ENCODE assay signal across 8 mouse cellular contexts in genomic region chr5:134325856-134326566, GRCm38 (mm10). TPM values are rescaled to one million over a fixed set of nuclear protein-coding genes. Genes with fewer than 3 reads are reported as not detected.
DNase-seq lines count a peak whose midpoint lies in the region; ATAC-seq and TF ChIP-seq lines count a peak whose summit lies in the region.

No protein-coding gene starts in this region.

- no peak for TF ChIP-seq CTCF in kidney, adult 2 months (conservative IDR thresholded peaks at IDR 0.05; ENCODE audit: insufficient read depth, insufficient read length, low read depth, low read length)
- TF ChIP-seq CTCF in liver, postnatal 0 days (IDR thresholded peaks at IDR 0.05; ENCODE audit: low read depth): no peak

- no peak for DNase-seq in kidney, adult 2 months
- no peak for DNase-seq in embryonic facial prominence, embryonic 10.5 days (ENCODE audit: low spot score)
- DNase-seq in liver, postnatal 0 days: no peak
- no peak for DNase-seq in layer of hippocampus, adult 9-11 months
- no peak for DNase-seq in spleen, postnatal 4 days (ENCODE audit: low spot score in 2 of 2)
- DNase-seq in frontal cortex, postnatal 25 days (ENCODE audit: low spot score in 2 of 2): no peak

- H3K27ac ChIP-seq in kidney, embryonic 16.5 days (ENCODE audit: low read length): peak overlapping the region; percentile 24; the same call in 1 of the 2 replicates
- H3K27ac ChIP-seq in kidney, adult 2 months (ENCODE audit: insufficient read depth, low read depth, low read length): no peak overlapping the region
- H3K27ac ChIP-seq in embryonic facial prominence, embryonic 10.5 days (replicated peaks): peak overlapping the region; percentile 40; the same call in 1 of the 2 replicates
- H3K27ac ChIP-seq in liver, postnatal 0 days (ENCODE audit: low read depth): peak overlapping the region; percentile 16; the same call in 1 of the 2 replicates

- no peak overlapping the region for H3K4me2 ChIP-seq in kidney, embryonic 16.5 days (replicated peaks; ENCODE audit: low read depth, low read length)
- H3K4me2 ChIP-seq in liver, postnatal 0 days (ENCODE audit: low read depth, low read length): no peak overlapping the region

- no peak for TF ChIP-seq POLR2A in kidney, adult 2 months (IDR thresholded peaks at IDR 0.05; ENCODE audit: low read depth, low read length)

- H3K36me3 ChIP-seq in kidney, embryonic 16.5 days (ENCODE audit: insufficient read depth, low read length): no peaks in the 10 kb centered on the region
- no peaks in the 10 kb centered on the region for H3K36me3 ChIP-seq in kidney, adult 2 months (ENCODE audit: control insufficient read depth, insufficient read depth, low read length)
- H3K36me3 ChIP-seq in embryonic facial prominence, embryonic 10.5 days (replicated peaks): no peaks in the 10 kb centered on the region
- no peaks in the 10 kb centered on the region for H3K36me3 ChIP-seq in liver, postnatal 0 days (replicated peaks; ENCODE audit: insufficient read depth, low read length)

- H3K27me3 ChIP-seq in kidney, embryonic 16.5 days (ENCODE audit: insufficient read depth, low read length): no peaks in the 10 kb centered on the region
- no peaks in the 10 kb centered on the region for H3K27me3 ChIP-seq in kidney, adult 2 months (replicated peaks; ENCODE audit: control insufficient read depth, insufficient read depth, low read length)
- H3K27me3 ChIP-seq in embryonic facial prominence, embryonic 10.5 days (replicated peaks; ENCODE audit: low read depth, poor library complexity, severe bottlenecking): no peaks in the 10 kb centered on the region
- H3K27me3 ChIP-seq in liver, postnatal 0 days (ENCODE audit: insufficient read depth, low read length): no peaks in the 10 kb centered on the region

- no peak for ATAC-seq in kidney, embryonic 16.5 days (ENCODE audit: low FRiP score, low TSS enrichment)
- ATAC-seq in CD4-positive, CD25-positive, alpha-beta regulatory T cell, adult 4 months: peak; percentile 27
- no peak for ATAC-seq in liver, postnatal 0 days

- no peak for TF ChIP-seq EP300 in liver, postnatal 0 days (IDR thresholded peaks at IDR 0.05; ENCODE audit: low read depth)

- H3K4me1 ChIP-seq in kidney, embryonic 16.5 days (ENCODE audit: insufficient read depth, low read length): peaks cover 21% of the 10 kb centered on the region
- no peaks in the 10 kb centered on the region; the same call in 1 of the 2 replicates for H3K4me1 ChIP-seq in kidney, adult 2 months (ENCODE audit: control insufficient read depth, insufficient read depth, low read length)
- H3K4me1 ChIP-seq in embryonic facial prominence, embryonic 10.5 days: peaks cover 32% of the 10 kb centered on the region
- peaks cover 9% of the 10 kb centered on the region for H3K4me1 ChIP-seq in liver, postnatal 0 days (ENCODE audit: insufficient read depth)

- no peaks in the 10 kb centered on the region for H3K9me3 ChIP-seq in kidney, embryonic 16.5 days (ENCODE audit: low read length)
- no peaks in the 10 kb centered on the region for H3K9me3 ChIP-seq in embryonic facial prominence, embryonic 10.5 days
- H3K9me3 ChIP-seq in liver, postnatal 0 days (ENCODE audit: low read length): no peaks in the 10 kb centered on the region

- H3K4me3 ChIP-seq in kidney, embryonic 16.5 days (ENCODE audit: low read length): no peak overlapping the region
- H3K4me3 ChIP-seq in kidney, adult 2 months (ENCODE audit: insufficient read depth, low read depth, low read length): no peak overlapping the region
- H3K4me3 ChIP-seq in embryonic facial prominence, embryonic 10.5 days: no peak overlapping the region
- H3K4me3 ChIP-seq in liver, postnatal 0 days (ENCODE audit: low read depth, low read length): no peak overlapping the region

- WGBS in kidney, embryonic 16.5 days: 56% methylated on average over 13 of the region's 13 CpGs
- 65% methylated on average over 13 of the region's 13 CpGs for WGBS in kidney, adult 2 months
- 76% methylated on average over 13 of the region's 13 CpGs for WGBS in embryonic facial prominence, embryonic 10.5 days
- WGBS in liver, postnatal 0 days (ENCODE audit: insufficient replicate concordance): 38% methylated on average over 13 of the region's 13 CpGs

- no peak overlapping the region for H3K9ac ChIP-seq in kidney, embryonic 16.5 days (replicated peaks; ENCODE audit: low read length)
- no peak overlapping the region for H3K9ac ChIP-seq in liver, postnatal 0 days (replicated peaks)

RNA-seq across cellular contexts. Expression of gene Gtf2i, which starts 11.5 kb away (rescaled TPM):
- 179 and 192 TPM in 2 replicates for polyA plus RNA-seq in kidney, embryonic 16.5 days (2015; fragmentation: Nextera tagmentation; extraction: Ambion mirVana)
- 86.4 and 103 TPM in 2 replicates for polyA plus RNA-seq in kidney, adult 2 months (2012; rRNA removed)
- polyA plus RNA-seq in CD4-positive, CD25-positive, alpha-beta regulatory T cell, adult 4 months (2017; shearing (Covaris generic)): 100 to 1,000 TPM in 1 of 2 experiments, 10 to 100 TPM in 1; 96.3 to 125 TPM
- 200 and 207 TPM in 2 replicates for polyA plus RNA-seq in embryonic facial prominence, embryonic 10.5 days (2016; fragmentation: Nextera tagmentation; extraction: Ambion mirVana)
- 29.8 and 34.7 TPM in 2 replicates for polyA plus RNA-seq in liver, postnatal 0 days (2015; fragmentation: Nextera tagmentation; extraction: Ambion mirVana)
